Mouse (Mus musculus) midbrain, embryonic 11.5 days (tissue): ENCODE data around the gene Lrrn4cl. TPM values are rescaled to one million over a fixed set of nuclear protein-coding genes. Genes with fewer than 3 reads are reported as not detected.

ENCODE experiments used
- ATAC-seq: fragments of 200-750 bp; cut with Nextera tagmentation; 2 replicates; pipeline ENCODE4 v1.8.0; 2017; ENCODE audit warnings: moderate TSS enrichment, moderate library complexity; ENCODE audit not compliant: low FRiP score
- DNase-seq: peaks from one replicate; pipeline ENCODE4 v3.0.0; 2015; ENCODE audit warnings: low spot score; ENCODE audit errors: missing footprints
- H3K27ac ChIP-seq: fragments of 300-500 bp; sonication (generic); 2 replicates; pipeline ENCODE4 v1.5.1; 2014; ENCODE audit warnings: low read depth, low read length
- H3K27me3 ChIP-seq: fragments of 300-500 bp; sonication (generic); 2 replicates; pipeline ENCODE4 v1.6.1; 2014; ENCODE audit warnings: mild to moderate bottlenecking, low read length, moderate library complexity, mixed read lengths; ENCODE audit not compliant: control insufficient read depth, insufficient read depth
- H3K36me3 ChIP-seq: fragments of 300-500 bp; sonication (generic); 2 replicates; pipeline ENCODE4 v1.6.1; 2014; ENCODE audit warnings: mild to moderate bottlenecking, low read length, moderate library complexity, mixed read lengths; ENCODE audit not compliant: control insufficient read depth, insufficient read depth
- H3K4me1 ChIP-seq: fragments of 300-500 bp; sonication (generic); 2 replicates; pipeline ENCODE4 v1.6.1; 2014; ENCODE audit warnings: low read length; ENCODE audit not compliant: control insufficient read depth, insufficient read depth
- H3K4me2 ChIP-seq: fragments of 300-500 bp; sonication (generic); 2 replicates; pipeline ENCODE4 v1.6.1; 2014; ENCODE audit warnings: mild to moderate bottlenecking, moderate library complexity
- H3K4me3 ChIP-seq: fragments of 300-500 bp; sonication (generic); 2 replicates; pipeline ENCODE4 v1.5.1; 2014; ENCODE audit warnings: low read depth, low read length
- H3K9ac ChIP-seq: fragments of 300-500 bp; sonication (generic); 2 replicates; pipeline ENCODE4 v1.6.1; 2014; ENCODE audit warnings: low read length
- H3K9me3 ChIP-seq: fragments of 300-500 bp; sonication (generic); 2 replicates; pipeline ENCODE4 v1.6.1; 2016; ENCODE audit warnings: low read length; ENCODE audit not compliant: control insufficient read depth
- WGBS: fragments of 180-500 bp; shearing (Covaris S2); extraction: QIAGEN DNeasy Blood & Tissue Kit; methylation state at CpG from one replicate; pipeline ENCODE4 v1.1.7; 2014; 5-methylcytosine and 5-hydroxymethylcytosine counted together
- polyA plus RNA-seq: library from polyadenylated mRNA; unstranded; fragments of >200 nt; fragmentation: Nextera tagmentation; extraction: Ambion mirVana; gene quantifications from 2 replicates; pipeline ENCODE4 v1.2.1, GENCODE M21; 2014

Gene Lrrn4cl
- polyA plus RNA-seq, 1 experiment from 2014 or later: 0.18 TPM

DNA sequence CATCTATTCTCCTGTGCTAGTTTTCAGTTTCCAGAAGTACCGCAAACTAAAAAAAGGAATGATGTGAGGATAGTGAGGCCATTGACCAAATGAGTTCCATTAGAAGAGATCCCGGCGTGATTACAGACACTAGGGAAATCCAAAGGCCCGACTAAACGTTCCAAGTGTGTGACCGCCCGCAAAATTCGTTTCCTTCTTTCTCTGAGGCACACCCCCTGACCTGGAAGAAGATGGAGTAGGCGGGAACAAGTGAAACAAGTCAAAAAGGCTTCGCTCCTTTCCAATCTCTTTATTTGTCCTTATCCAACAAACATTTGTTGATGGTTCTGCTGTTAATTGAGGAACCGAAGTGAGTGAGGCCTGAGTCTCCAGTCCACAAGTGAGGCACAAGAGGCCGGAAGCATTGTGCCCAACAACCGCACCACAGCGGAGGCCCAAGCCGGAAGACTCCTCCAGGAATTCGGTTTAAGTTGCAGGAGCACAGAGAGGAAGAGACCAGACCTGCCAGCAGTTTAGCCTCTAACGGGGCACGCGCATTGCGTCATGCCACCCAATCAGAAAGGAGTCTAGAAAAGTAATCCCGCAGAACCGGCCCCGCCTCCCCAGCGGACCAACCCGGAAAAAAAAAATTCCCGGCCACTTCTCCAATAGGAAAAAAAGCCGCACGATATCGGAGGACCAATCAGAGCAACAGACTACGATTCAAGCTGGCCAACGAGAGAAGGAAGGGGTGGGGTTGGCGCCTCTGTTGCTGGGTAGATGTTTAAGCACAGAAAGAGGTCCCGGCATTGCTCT is 31.6 kb upstream of the Lrrn4cl start, which contains the start of gene Ttc9c:
Gene Ttc9c, minus strand, starts transcription at position 533 of the 795 bp plus-strand sequence.
- H3K4me1 ChIP-seq: peaks cover 35% of the 10 kb centered on the region
- H3K27ac ChIP-seq: peak within 1 kb of the TSS; percentile 98
- H3K4me3 ChIP-seq: peak within 1 kb of the TSS; percentile 100
- WGBS: under 1% methylated on average over 33 of the region's 33 CpGs
- ATAC-seq (peak; percentile 93), DNase-seq (no peak)
- H3K27me3 ChIP-seq: no peaks in the 10 kb centered on the region
- H3K4me2 ChIP-seq: peak within 1 kb of the TSS; percentile 95
- peak within 1 kb of the TSS; percentile 98 for H3K9ac ChIP-seq
- H3K9me3 ChIP-seq: no peaks in the 10 kb centered on the region
- H3K36me3 ChIP-seq: peaks cover 10% of the 10 kb centered on the region; the same call in 1 of the 2 replicates

DNA sequence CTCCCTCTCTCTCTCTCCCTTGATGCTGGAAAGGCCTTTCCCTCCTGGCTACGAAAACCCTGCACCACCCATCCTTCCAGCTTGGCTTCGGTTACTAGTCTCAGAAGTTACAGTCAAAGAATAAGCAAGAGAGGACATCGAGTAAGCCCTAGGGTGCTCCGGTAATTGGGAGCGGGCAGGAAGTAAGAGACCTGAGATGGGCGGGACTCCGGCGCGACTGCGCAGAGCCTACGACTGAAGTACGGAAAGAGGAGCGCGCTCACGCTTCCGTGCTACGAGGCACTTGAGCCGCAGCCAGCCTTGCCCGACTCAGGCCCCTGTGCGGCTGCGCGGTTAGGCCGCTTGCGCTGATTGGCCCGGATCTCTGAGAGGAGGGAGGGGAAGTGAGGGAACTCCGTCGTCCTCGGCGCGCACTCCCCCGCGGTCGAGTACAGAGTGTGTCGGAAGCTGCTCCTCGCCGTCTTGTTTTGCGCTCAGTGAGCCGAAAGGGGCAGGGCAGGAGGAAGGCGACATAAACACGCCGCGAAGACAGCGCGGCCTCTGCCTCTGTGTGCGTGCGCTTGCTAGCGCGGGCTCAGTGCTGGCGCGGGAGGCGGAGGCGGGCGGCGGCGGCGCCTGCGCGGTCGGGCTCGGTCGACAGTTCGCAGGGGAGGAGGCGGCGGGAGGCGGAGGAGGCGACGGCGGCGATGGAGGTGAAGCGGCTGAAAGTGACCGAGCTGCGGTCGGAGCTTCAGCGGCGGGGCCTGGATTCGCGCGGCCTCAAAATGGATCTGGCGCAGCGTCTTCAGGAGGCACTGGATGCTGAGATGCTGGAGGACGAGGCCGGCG is 30.8 kb upstream of the Lrrn4cl start, which contains the start of gene Hnrnpul2:
Gene Hnrnpul2, plus strand, starts transcription at position 415 of the 828 bp plus-strand sequence.
- peak; percentile 95 for ATAC-seq
- H3K4me1 ChIP-seq: peaks cover 35% of the 10 kb centered on the region

DNA sequence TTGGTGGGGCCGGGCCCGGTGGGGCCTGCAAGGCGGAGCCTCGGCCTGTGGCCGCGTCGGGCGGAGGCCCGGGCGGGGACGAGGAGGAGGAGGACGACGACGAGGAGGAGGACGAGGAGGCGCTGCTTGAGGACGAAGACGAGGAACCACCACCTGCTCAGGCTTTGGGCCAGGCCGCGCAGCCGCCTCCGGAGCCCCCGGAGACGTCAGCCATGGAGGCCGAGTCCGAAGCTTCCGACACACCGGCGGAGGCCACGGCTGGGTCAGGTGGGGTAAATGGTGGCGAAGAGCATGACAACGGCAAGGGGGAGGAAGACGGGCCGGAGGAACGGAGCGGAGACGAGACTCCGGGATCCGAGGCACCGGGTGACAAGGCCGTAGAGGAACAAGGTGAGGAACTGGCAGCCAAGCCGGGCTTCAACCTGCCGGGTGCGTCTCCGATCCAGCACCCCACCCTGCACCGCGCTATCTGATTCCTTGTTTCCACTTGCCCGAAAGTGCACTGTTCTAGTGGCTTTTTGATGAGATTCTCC is 30.1 kb upstream of the Lrrn4cl start:
- peak; percentile 33 for ATAC-seq
- H3K4me3 ChIP-seq: peak overlapping the region; percentile 100
- no peaks in the 10 kb centered on the region for H3K27me3 ChIP-seq
- peaks cover 33% of the 10 kb centered on the region for H3K4me1 ChIP-seq
- WGBS: 1% methylated on average over 37 of the region's 48 CpGs
- peak overlapping the region; percentile 98 for H3K9ac ChIP-seq
- peak overlapping the region; percentile 98 for H3K27ac ChIP-seq
- peak overlapping the region; percentile 95 for H3K4me2 ChIP-seq
- peaks cover 13% of the 10 kb centered on the region; the same call in 1 of the 2 replicates for H3K36me3 ChIP-seq
- peak; percentile 89 for DNase-seq
- no peaks in the 10 kb centered on the region for H3K9me3 ChIP-seq

More for the DNA sequence above, 30.8 kb upstream of the Lrrn4cl start, which contains the start of gene Hnrnpul2:
- peak within 1 kb of the TSS; percentile 98 for H3K9ac ChIP-seq
- H3K27me3 ChIP-seq: no peaks in the 10 kb centered on the region
- H3K36me3 ChIP-seq: peaks cover 13% of the 10 kb centered on the region; the same call in 1 of the 2 replicates
- no peaks in the 10 kb centered on the region for H3K9me3 ChIP-seq
- peak; percentile 99 for DNase-seq
- peak within 1 kb of the TSS; percentile 95 for H3K4me2 ChIP-seq
- under 1% methylated on average over 83 of the region's 83 CpGs for WGBS
- peak within 1 kb of the TSS; percentile 98 for H3K27ac ChIP-seq
- peak within 1 kb of the TSS; percentile 100 for H3K4me3 ChIP-seq

DNA sequence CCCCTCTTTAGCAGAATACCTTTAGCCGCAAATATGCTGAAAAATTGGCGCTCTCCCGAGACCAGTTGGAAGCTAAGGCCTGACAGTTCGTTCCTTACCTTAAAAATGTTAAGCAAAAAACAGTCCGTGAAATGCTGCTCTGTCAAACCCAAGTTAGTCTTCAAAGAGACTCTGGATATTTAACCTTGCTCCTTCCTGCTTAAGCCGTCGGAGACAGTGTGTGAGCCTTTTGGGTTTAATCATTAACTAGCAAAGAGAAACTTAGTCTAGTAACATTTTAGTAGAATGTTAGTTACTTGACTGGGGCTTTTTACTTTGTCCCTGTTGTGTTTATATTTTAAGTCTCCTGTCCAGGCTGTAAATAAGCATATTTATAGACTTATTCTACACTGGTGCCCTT is 29.4 kb upstream of the Lrrn4cl start:
- peaks cover 33% of the 10 kb centered on the region for H3K4me1 ChIP-seq
- H3K9me3 ChIP-seq: no peaks in the 10 kb centered on the region
- peak overlapping the region; percentile 98 for H3K9ac ChIP-seq
- WGBS: 2% methylated on average over 7 of the region's 7 CpGs
- H3K4me2 ChIP-seq: peak overlapping the region; percentile 95
- ATAC-seq (no peak), DNase-seq (peak; percentile 84)
- peaks cover 15% of the 10 kb centered on the region for H3K36me3 ChIP-seq
- H3K4me3 ChIP-seq: peak overlapping the region; percentile 100
- H3K27me3 ChIP-seq: no peaks in the 10 kb centered on the region
- no peak overlapping the region for H3K27ac ChIP-seq

DNA sequence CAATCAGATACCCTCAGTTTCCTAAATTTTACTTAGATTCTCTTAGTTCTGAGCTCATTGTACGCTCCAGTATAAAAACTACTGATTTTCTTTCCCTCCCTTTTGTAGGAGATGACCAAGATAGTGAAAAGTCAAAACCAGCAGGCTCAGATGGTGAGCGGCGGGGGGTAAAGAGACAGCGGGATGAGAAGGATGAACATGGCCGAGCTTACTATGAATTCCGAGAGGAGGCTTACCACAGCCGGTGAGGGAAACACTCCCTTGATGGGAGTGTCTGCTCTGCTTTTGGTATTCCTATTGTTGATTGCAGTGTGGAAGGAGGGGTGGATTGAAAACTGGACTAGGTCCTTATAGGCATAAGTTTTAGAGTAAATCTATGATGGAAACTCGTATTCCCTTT is 27.9 kb upstream of the Lrrn4cl start:
- H3K9me3 ChIP-seq: no peaks in the 10 kb centered on the region
- H3K4me2 ChIP-seq: peak overlapping the region; percentile 95
- peak overlapping the region; percentile 100 for H3K4me3 ChIP-seq
- no peak for DNase-seq
- 69% methylated on average over 8 of the region's 8 CpGs for WGBS
- H3K27me3 ChIP-seq: no peaks in the 10 kb centered on the region
- H3K4me1 ChIP-seq: peaks cover 24% of the 10 kb centered on the region
- H3K9ac ChIP-seq: peak overlapping the region; percentile 22; the same call in 1 of the 2 replicates
- H3K36me3 ChIP-seq: peaks cover 26% of the 10 kb centered on the region
- H3K27ac ChIP-seq: no peak overlapping the region
- no peak for ATAC-seq

DNA sequence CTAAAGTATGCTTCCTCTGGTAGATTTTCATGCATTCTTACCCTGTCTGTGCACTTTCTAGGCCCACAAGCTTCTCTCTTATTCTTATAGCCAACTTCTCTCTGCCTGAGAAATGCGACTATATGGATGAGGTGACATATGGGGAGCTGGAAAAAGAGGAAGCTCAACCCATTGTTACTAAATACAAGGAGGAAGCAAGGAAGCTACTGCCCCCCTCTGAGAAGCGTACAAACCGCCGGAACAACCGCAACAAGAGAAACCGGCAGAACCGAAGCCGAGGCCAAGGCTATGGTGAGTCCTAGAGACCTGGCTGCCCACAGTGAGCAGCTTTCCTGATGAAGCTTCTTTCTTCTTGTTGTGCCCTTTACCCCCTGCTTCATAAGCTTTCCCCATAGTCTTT is 20.9 kb upstream of the Lrrn4cl start, which contains the start of gene AC129217.1:
Gene AC129217.1, plus strand, starts transcription at position 114 of the 400 bp plus-strand sequence.
- Histone ChIP-seq H3K9ac (no peak within 1 kb of the TSS), H3K9me3 (no peaks in the 10 kb centered on the region), H3K4me1 (no peaks in the 10 kb centered on the region), H3K36me3 (peaks cover 49% of the 10 kb centered on the region), H3K4me3 (no peak within 1 kb of the TSS), H3K27me3 (no peaks in the 10 kb centered on the region), H3K4me2 (no peak within 1 kb of the TSS), H3K27ac (no peak within 1 kb of the TSS)
- WGBS: 90% methylated on average over 8 of the region's 8 CpGs
- ATAC-seq (no peak), DNase-seq (no peak)

DNA sequence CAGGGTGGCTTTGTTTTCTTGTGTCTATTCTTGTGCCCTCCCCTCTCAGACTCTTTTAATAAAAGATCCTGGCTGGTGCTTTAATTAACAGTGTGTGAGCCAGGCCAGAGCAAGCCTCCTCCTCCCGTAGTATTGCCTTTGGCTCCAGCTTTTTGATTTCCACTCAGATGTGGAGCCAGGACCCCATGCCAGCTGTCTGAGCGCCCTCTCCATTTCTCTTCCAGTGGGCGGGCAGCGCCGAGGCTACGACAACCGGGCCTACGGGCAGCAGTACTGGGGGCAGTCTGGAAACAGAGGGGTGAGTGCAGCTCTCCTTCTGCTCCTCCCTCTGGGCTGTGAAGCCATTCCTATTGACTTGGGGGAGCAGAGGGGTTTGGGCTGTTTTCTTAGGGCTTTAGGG is 19.9 kb upstream of the Lrrn4cl start:
- DNase-seq: no peak
- WGBS: 92% methylated on average over 8 of the region's 8 CpGs
- H3K27me3 ChIP-seq: no peaks in the 10 kb centered on the region
- no peaks in the 10 kb centered on the region for H3K4me1 ChIP-seq
- H3K4me3 ChIP-seq: no peak overlapping the region
- H3K9me3 ChIP-seq: no peaks in the 10 kb centered on the region
- no peak overlapping the region for H3K4me2 ChIP-seq
- ATAC-seq: no peak
- no peak overlapping the region for H3K9ac ChIP-seq
- H3K36me3 ChIP-seq: peaks cover 49% of the 10 kb centered on the region
- no peak overlapping the region for H3K27ac ChIP-seq

DNA sequence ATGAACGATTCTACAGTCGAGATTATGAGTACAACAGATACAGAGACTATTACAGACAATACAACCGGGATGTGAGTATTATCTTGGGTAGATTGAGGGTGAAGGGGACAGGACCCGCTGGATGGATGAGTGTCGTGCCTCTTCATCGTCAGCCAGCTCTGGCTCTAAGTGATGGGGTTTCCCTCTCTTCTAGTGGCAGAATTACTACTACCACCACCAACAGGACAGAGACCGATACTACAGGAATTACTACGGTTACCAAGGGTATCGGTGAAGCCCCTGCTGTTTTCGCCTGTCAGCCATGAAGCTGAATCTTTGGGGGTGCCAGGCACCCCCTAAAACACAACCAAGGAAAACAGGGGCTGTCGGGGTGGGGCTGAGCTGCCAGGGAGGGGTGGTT is 19.3 kb upstream of the Lrrn4cl start:
- H3K4me3 ChIP-seq: no peak overlapping the region
- no peak overlapping the region for H3K4me2 ChIP-seq
- no peaks in the 10 kb centered on the region for H3K4me1 ChIP-seq
- no peaks in the 10 kb centered on the region for H3K27me3 ChIP-seq
- H3K27ac ChIP-seq: no peak overlapping the region
- DNase-seq (peak; percentile 84), ATAC-seq (no peak)
- no peak overlapping the region for H3K9ac ChIP-seq
- 88% methylated on average over 11 of the region's 11 CpGs for WGBS
- peaks cover 45% of the 10 kb centered on the region for H3K36me3 ChIP-seq
- no peaks in the 10 kb centered on the region for H3K9me3 ChIP-seq
